In the genomic region with DNA sequence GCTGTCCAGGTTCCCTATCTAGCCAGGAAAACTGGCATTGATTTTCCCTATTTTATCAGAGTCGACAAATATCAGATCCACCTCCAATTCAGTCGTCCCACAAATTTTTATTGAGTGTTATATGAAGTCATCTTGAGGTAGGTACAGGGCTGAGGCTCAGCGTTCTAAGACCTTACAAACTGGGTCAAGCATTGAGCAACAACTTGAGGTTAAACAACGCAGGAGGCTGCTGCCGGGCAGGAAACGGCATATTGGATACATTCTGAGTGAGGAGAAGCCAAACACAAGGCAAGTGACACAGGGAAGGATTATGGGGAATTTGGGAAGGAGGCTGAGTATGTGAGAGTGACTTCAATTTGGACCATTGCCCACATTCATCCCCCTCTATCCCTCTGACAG, we compare ENCODE assay signal across 25 mouse cellular contexts. TPM values are rescaled to one million over a fixed set of nuclear protein-coding genes. Genes with fewer than 3 reads are reported as not detected.
DNase-seq lines count a peak whose midpoint lies in the region; ATAC-seq and TF ChIP-seq lines count a peak whose summit lies in the region.
"Had no signal": no experiment of that assay in that cellular context is flagged by ENCODE, and none has a peak within 500 bp of the region (broad histone marks: within the 10 kb centered on the region; RNA-seq: fewer than 3 reads in every experiment).

No protein-coding gene starts in this region.

- no peak for TF ChIP-seq CTCF in hindbrain, postnatal 0 days (IDR thresholded peaks at IDR 0.05; ENCODE audit: low read depth)

- H3K4me3 ChIP-seq in hindbrain, postnatal 0 days (ENCODE audit: low read length), result no peak overlapping the region
- H3K4me3 ChIP-seq in hindbrain, embryonic 16.5 days (ENCODE audit: low read length), result no peak overlapping the region
- no peak overlapping the region for H3K4me3 ChIP-seq in midbrain, embryonic 15.5 days
- no peak overlapping the region for H3K4me3 ChIP-seq in midbrain, embryonic 11.5 days (ENCODE audit: low read depth, low read length)
- H3K4me3 ChIP-seq in neural tube, embryonic 14.5 days (ENCODE audit: low read depth, low read length), result no peak overlapping the region
- H3K4me3 ChIP-seq: embryonic facial prominence, embryonic 10.5 days; forebrain, embryonic 10.5 days; heart, embryonic 13.5 days; kidney, embryonic 15.5 days; liver, embryonic 15.5 days had no signal

- DNase-seq in cerebellum, postnatal 10 days, result peak; percentile 38 to 60
- no peak for DNase-seq in cerebellum, postnatal 36 days
- peak; percentile 24 for DNase-seq in hindbrain, postnatal 0 days (ENCODE audit: low spot score)
- no peak for DNase-seq in midbrain, embryonic 11.5 days (ENCODE audit: low spot score, missing footprints)
- DNase-seq in right cerebral cortex, postnatal 4 days, result no peak
- DNase-seq: adrenal gland, adult 8-10 months; cerebellum, adult 18-20 months; gastrocnemius, postnatal 10 days; heart, adult 18-20 months; heart, postnatal 14 days; kidney, adult 11 months; kidney, postnatal 36 days; lung, postnatal 14 days; thymus, adult 2 months had no signal

- H3K9ac ChIP-seq in hindbrain, postnatal 0 days (replicated peaks; ENCODE audit: low read length), result no peak overlapping the region
- no peak overlapping the region for H3K9ac ChIP-seq in hindbrain, embryonic 16.5 days (ENCODE audit: low read depth, low read length)
- H3K9ac ChIP-seq in midbrain, embryonic 15.5 days, result no peak overlapping the region
- no peak overlapping the region for H3K9ac ChIP-seq in midbrain, embryonic 11.5 days (ENCODE audit: low read length)
- no peak overlapping the region for H3K9ac ChIP-seq in neural tube, embryonic 14.5 days (replicated peaks; ENCODE audit: low read depth, low read length)
- H3K9ac ChIP-seq: heart, embryonic 13.5 days; kidney, embryonic 15.5 days; liver, embryonic 15.5 days had no signal

- H3K27me3 ChIP-seq in hindbrain, postnatal 0 days (ENCODE audit: insufficient read depth, low read length), result no peaks in the 10 kb centered on the region
- no peaks in the 10 kb centered on the region for H3K27me3 ChIP-seq in hindbrain, embryonic 16.5 days (replicated peaks; ENCODE audit: control insufficient read depth, insufficient read depth, low read length)
- no peaks in the 10 kb centered on the region for H3K27me3 ChIP-seq in midbrain, embryonic 15.5 days (replicated peaks)
- H3K27me3 ChIP-seq in midbrain, embryonic 11.5 days (ENCODE audit: control insufficient read depth, insufficient read depth, low read length), result no peaks in the 10 kb centered on the region
- no peaks in the 10 kb centered on the region for H3K27me3 ChIP-seq in neural tube, embryonic 14.5 days (ENCODE audit: control insufficient read depth, insufficient read depth, low read length)
- H3K27me3 ChIP-seq: kidney, embryonic 15.5 days; liver, embryonic 15.5 days had no signal

- H3K4me1 ChIP-seq in hindbrain, postnatal 0 days (ENCODE audit: insufficient read depth, low read length), result no peaks in the 10 kb centered on the region
- peaks cover 3% of the 10 kb centered on the region; the same call in 1 of the 2 replicates for H3K4me1 ChIP-seq in hindbrain, embryonic 16.5 days (ENCODE audit: control insufficient read depth, insufficient read depth, low read depth, low read length)
- no peaks in the 10 kb centered on the region for H3K4me1 ChIP-seq in midbrain, embryonic 15.5 days
- no peaks in the 10 kb centered on the region for H3K4me1 ChIP-seq in midbrain, embryonic 11.5 days (ENCODE audit: control insufficient read depth, insufficient read depth, low read length)
- no peaks in the 10 kb centered on the region for H3K4me1 ChIP-seq in neural tube, embryonic 14.5 days (ENCODE audit: control insufficient read depth, insufficient read depth, low read length)
- H3K4me1 ChIP-seq: embryonic facial prominence, embryonic 10.5 days; forebrain, embryonic 10.5 days; heart, embryonic 13.5 days; kidney, embryonic 15.5 days had no signal

- no peak overlapping the region for H3K4me2 ChIP-seq in hindbrain, postnatal 0 days (ENCODE audit: low read depth, low read length)
- H3K4me2 ChIP-seq in hindbrain, embryonic 16.5 days (ENCODE audit: low read length), result no peak overlapping the region
- no peak overlapping the region for H3K4me2 ChIP-seq in midbrain, embryonic 15.5 days
- no peak overlapping the region for H3K4me2 ChIP-seq in midbrain, embryonic 11.5 days
- no peak overlapping the region for H3K4me2 ChIP-seq in neural tube, embryonic 14.5 days (ENCODE audit: low read depth, low read length)
- H3K4me2 ChIP-seq: heart, embryonic 13.5 days; kidney, embryonic 15.5 days; liver, embryonic 15.5 days had no signal

- no peaks in the 10 kb centered on the region for H3K36me3 ChIP-seq in hindbrain, postnatal 0 days (ENCODE audit: insufficient read depth, low read length)
- H3K36me3 ChIP-seq in hindbrain, embryonic 16.5 days (ENCODE audit: control insufficient read depth, insufficient read depth, low read length), result no peaks in the 10 kb centered on the region
- H3K36me3 ChIP-seq in midbrain, embryonic 15.5 days (replicated peaks), result no peaks in the 10 kb centered on the region
- no peaks in the 10 kb centered on the region for H3K36me3 ChIP-seq in midbrain, embryonic 11.5 days (ENCODE audit: control insufficient read depth, insufficient read depth, low read length)
- no peaks in the 10 kb centered on the region for H3K36me3 ChIP-seq in neural tube, embryonic 14.5 days (ENCODE audit: control insufficient read depth, insufficient read depth, low read length)
- H3K36me3 ChIP-seq: embryonic facial prominence, embryonic 10.5 days; forebrain, embryonic 10.5 days; heart, embryonic 13.5 days; kidney, embryonic 15.5 days had no signal

- H3K27ac ChIP-seq in hindbrain, postnatal 0 days, result peak overlapping the region; percentile 6; the same call in 1 of the 2 replicates
- H3K27ac ChIP-seq in hindbrain, embryonic 16.5 days (ENCODE audit: low read depth, low read length), result no peak overlapping the region
- 0 out of 2 replicates have a peak overlapping the region, but pooled peaks have one; percentile 15 for H3K27ac ChIP-seq in midbrain, embryonic 15.5 days
- H3K27ac ChIP-seq in midbrain, embryonic 11.5 days (ENCODE audit: low read depth, low read length), result no peak overlapping the region
- H3K27ac ChIP-seq in neural tube, embryonic 14.5 days (ENCODE audit: low read depth, low read length), result peak overlapping the region; percentile 30; the same call in 1 of the 2 replicates
- H3K27ac ChIP-seq: embryonic facial prominence, embryonic 10.5 days; forebrain, embryonic 10.5 days; heart, embryonic 13.5 days; kidney, embryonic 15.5 days; liver, embryonic 15.5 days; stomach, postnatal 0 days had no signal

- H3K9me3 ChIP-seq in hindbrain, postnatal 0 days (ENCODE audit: low read length), result no peaks in the 10 kb centered on the region
- no peaks in the 10 kb centered on the region for H3K9me3 ChIP-seq in hindbrain, embryonic 16.5 days (ENCODE audit: control insufficient read depth, low read length)
- H3K9me3 ChIP-seq in midbrain, embryonic 15.5 days, result no peaks in the 10 kb centered on the region
- H3K9me3 ChIP-seq in midbrain, embryonic 11.5 days (ENCODE audit: control insufficient read depth, low read length), result no peaks in the 10 kb centered on the region
- H3K9me3 ChIP-seq in neural tube, embryonic 14.5 days (ENCODE audit: control insufficient read depth, low read length), result no peaks in the 10 kb centered on the region
- H3K9me3 ChIP-seq: embryonic facial prominence, embryonic 10.5 days; forebrain, embryonic 10.5 days; heart, embryonic 13.5 days; kidney, embryonic 15.5 days; liver, embryonic 15.5 days had no signal

- no peak for ATAC-seq in hindbrain, postnatal 0 days
- ATAC-seq in hindbrain, embryonic 16.5 days, result no peak; the same call in 1 of the 2 replicates
- 0 out of 2 replicates have a peak, but pooled peaks have one; percentile 37 for ATAC-seq in midbrain, embryonic 15.5 days (replicated peaks)
- ATAC-seq in midbrain, embryonic 11.5 days (ENCODE audit: low FRiP score), result no peak
- ATAC-seq in neural tube, embryonic 14.5 days (ENCODE audit: low read depth), result no peak
- ATAC-seq: activated CD4-positive, CD25-positive, alpha-beta regulatory T cell, adult 4 months; forebrain, embryonic 16.5 days had no signal

- 65% methylated on average over 6 of the region's 6 CpGs for WGBS in hindbrain, postnatal 0 days
- WGBS in hindbrain, embryonic 16.5 days, result 75% methylated on average over 6 of the region's 6 CpGs
- 85% methylated on average over 6 of the region's 6 CpGs for WGBS in midbrain, embryonic 15.5 days
- WGBS in midbrain, embryonic 11.5 days, result 86% methylated on average over 6 of the region's 6 CpGs
- WGBS in neural tube, embryonic 14.5 days, result 75% methylated on average over 6 of the region's 6 CpGs

RNA-seq across cellular contexts. Expression of a gene that starts 44.5 kb away (rescaled TPM):
- 25.7 and 28.0 TPM in 2 replicates for total RNA-seq in hindbrain, postnatal 0 days (2014; rRNA removed)
- polyA plus RNA-seq in hindbrain, postnatal 0 days (2015; fragmentation: Nextera tagmentation; extraction: Ambion mirVana), result 31.2 TPM in 2 replicates
- 30.9 TPM in 2 replicates for polyA plus RNA-seq in hindbrain, embryonic 16.5 days (2015; fragmentation: Nextera tagmentation; extraction: Ambion mirVana)
- 32.0 and 33.6 TPM in 2 replicates for polyA plus RNA-seq in midbrain, embryonic 15.5 days (2015; fragmentation: Nextera tagmentation; extraction: Ambion mirVana)
- polyA plus RNA-seq in midbrain, embryonic 11.5 days (2014; fragmentation: Nextera tagmentation; extraction: Ambion mirVana), result 25.8 and 28.6 TPM in 2 replicates
- polyA plus RNA-seq in neural tube, embryonic 14.5 days (2014; fragmentation: Nextera tagmentation; extraction: Ambion mirVana), result 64.2 and 68.0 TPM in 2 replicates

Comparison
In these comparisons a context has a peak if more than half of its experiments do, and no peak if none do; other contexts are left out.
1. DNase-seq: peak in cerebellum, postnatal 10 days (2 of 2) and hindbrain, postnatal 0 days (single experiment); none in cerebellum, postnatal 36 days (0 of 2), midbrain, embryonic 11.5 days (single experiment) and right cerebral cortex, postnatal 4 days (single experiment).
2. H3K27ac ChIP-seq: peak in hindbrain, postnatal 0 days (single experiment), midbrain, embryonic 15.5 days (single experiment) and neural tube, embryonic 14.5 days (single experiment); none in hindbrain, embryonic 16.5 days (single experiment) and midbrain, embryonic 11.5 days (single experiment).